Mouse (Mus musculus) liver, embryonic 18 days (tissue): ENCODE results near the gene Gm4792. TPM values are rescaled to one million over a fixed set of nuclear protein-coding genes. Genes with fewer than 3 reads are reported as not detected.

Source experiments
- polyA plus RNA-seq: library from polyadenylated mRNA; depleted of rRNA; stranded (reverse); fragments of >200 nt; gene quantifications from 2 replicates; pipeline ENCODE4 v1.2.3, GENCODE M21; 2012; rRNA removed

Gene Gm4792
- polyA plus RNA-seq, result not detected in 2 replicates

GRCm38 (mm10) chr10:94298471-94298870 is at the start of gene Gm4792:
Gm4792 (minus strand) TSS chr10:94298703.

GRCm38 (mm10) chr10:94311511-94312006 is 13.1 kb upstream of the Gm4792 start, which contains the start of gene Tmcc3:
Tmcc3 (plus strand) TSS chr10:94311949.

Other genes with a start within 250 kb of the Gm4792 start
- gene Nr2c1, start 150.7 kb downstream of the Gm4792 start, polyA plus RNA-seq, result 5.1 and 6.1 TPM in 2 replicates
- 94.0 and 109 TPM in 2 replicates for gene Ndufa12, start 100.0 kb downstream of the Gm4792 start, polyA plus RNA-seq
- 4.0 and 4.5 TPM in 2 replicates for gene Tmcc3, start 13.2 kb upstream of the Gm4792 start, polyA plus RNA-seq